Mouse (Mus musculus) heart, embryonic 13.5 days (tissue): Measurements from ENCODE around the gene Nrbp1. TPM values are rescaled to one million over a fixed set of nuclear protein-coding genes. Genes with fewer than 3 reads are reported as not detected.

Experiments used
- ATAC-seq: fragments of 200-750 bp; cut with Nextera tagmentation; 2 replicates; pipeline ENCODE4 v1.8.0; 2017; ENCODE audit warnings: moderate TSS enrichment; ENCODE audit not compliant: insufficient number of reproducible peaks, low FRiP score, low TSS enrichment; ENCODE audit errors: extremely low read depth
- H3K27ac ChIP-seq: fragments of 300-500 bp; sonication (generic); replicated peaks from 2 replicates; pipeline ENCODE4 v1.5.1; 2015; ENCODE audit warnings: moderate library complexity, mild to moderate bottlenecking, inconsistent platforms
- H3K27me3 ChIP-seq: fragments of 300-500 bp; sonication (generic); replicated peaks from 2 replicates; pipeline ENCODE4 v1.6.1; 2015; ENCODE audit warnings: mild to moderate bottlenecking, inconsistent platforms
- H3K36me3 ChIP-seq: fragments of 300-500 bp; sonication (generic); 2 replicates; pipeline ENCODE4 v1.6.1; 2015; ENCODE audit warnings: mild to moderate bottlenecking, inconsistent platforms
- H3K4me1 ChIP-seq: fragments of 300-500 bp; sonication (generic); 2 replicates; pipeline ENCODE4 v1.6.1; 2015; ENCODE audit warnings: inconsistent platforms
- H3K4me2 ChIP-seq: fragments of 300-500 bp; sonication (generic); 2 replicates; pipeline ENCODE4 v1.6.1; 2015; ENCODE audit warnings: inconsistent platforms, mild to moderate bottlenecking, moderate library complexity
- H3K4me3 ChIP-seq: fragments of 300-500 bp; sonication (generic); 2 replicates; pipeline ENCODE4 v1.5.1; 2015; ENCODE audit warnings: moderate library complexity, mild to moderate bottlenecking, inconsistent platforms
- H3K9ac ChIP-seq: fragments of 300-500 bp; sonication (generic); 2 replicates; pipeline ENCODE4 v1.6.1; 2015; ENCODE audit warnings: inconsistent platforms, mild to moderate bottlenecking, moderate library complexity
- H3K9me3 ChIP-seq: fragments of 300-500 bp; sonication (generic); 2 replicates; pipeline ENCODE4 v1.6.1; 2016; ENCODE audit warnings: inconsistent platforms
- WGBS: fragments of 180-500 bp; shearing (Covaris S2); methylation state at CpG from one replicate; pipeline ENCODE4 v1.1.7; 2015; ENCODE audit warnings: mixed read lengths; 5-methylcytosine and 5-hydroxymethylcytosine counted together
- polyA plus RNA-seq: library from polyadenylated mRNA; unstranded; fragments of >200 nt; fragmentation: Nextera tagmentation; extraction: Ambion mirVana; gene quantifications from 2 replicates; pipeline ENCODE4 v1.2.1, GENCODE M21; 2015

Nrbp1 gene
- polyA plus RNA-seq, 1 experiment from 2014 or later, result 124 TPM

- H3K4me1 ChIP-seq, result peaks cover 29% of the 10 kb centered on the region
- WGBS, result 40% methylated on average over 7 of the region's 7 CpGs
- H3K9ac ChIP-seq, result no peak overlapping the region
- H3K4me3 ChIP-seq, result peak overlapping the region; percentile 17; the same call in 1 of the 2 replicates
- no peak for ATAC-seq
- H3K9me3 ChIP-seq, result no peaks in the 10 kb centered on the region
- peak overlapping the region; percentile 90 for H3K4me2 ChIP-seq
- H3K27ac ChIP-seq, result no peak overlapping the region
- 0 out of 2 replicates have a peak, but pooled peaks cover 3% of the 10 kb centered on the region for H3K36me3 ChIP-seq
- H3K27me3 ChIP-seq, result no peaks in the 10 kb centered on the region
These were observed 22.4 kb upstream of the Nrbp1 start for GRCm38 (mm10) chr5:31218294-31218693.

DNA sequence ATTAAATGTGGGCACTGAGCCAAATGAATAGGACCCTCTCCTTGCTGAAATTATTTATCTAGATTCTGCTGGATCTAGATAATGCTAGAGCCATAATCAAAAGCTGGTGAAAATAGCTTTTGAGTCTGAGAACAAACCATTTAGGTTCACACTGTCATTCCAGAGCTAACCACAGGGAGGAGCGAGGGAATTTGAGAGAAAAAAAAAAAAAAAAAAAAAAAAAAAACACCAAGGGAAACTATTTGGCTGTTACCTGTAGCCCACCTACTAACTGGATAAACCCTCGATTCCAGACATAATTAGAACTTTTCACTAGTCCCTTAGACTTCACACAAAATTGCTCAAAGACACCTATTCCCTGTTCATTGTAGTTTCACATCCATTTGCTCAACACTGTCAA lies 21.6 kb upstream of the Nrbp1 start:
- peak overlapping the region; percentile 97 for H3K9ac ChIP-seq
- H3K4me1 ChIP-seq, result peaks cover 29% of the 10 kb centered on the region
- peak overlapping the region; percentile 97 for H3K4me3 ChIP-seq
- peak overlapping the region; percentile 13; the same call in 1 of the 2 replicates for H3K27ac ChIP-seq
- 0 out of 2 replicates have a peak, but pooled peaks cover 3% of the 10 kb centered on the region for H3K36me3 ChIP-seq
- no peaks in the 10 kb centered on the region for H3K27me3 ChIP-seq
- no peaks in the 10 kb centered on the region for H3K9me3 ChIP-seq
- no peak for ATAC-seq
- peak overlapping the region; percentile 90 for H3K4me2 ChIP-seq
- WGBS, result 2% methylated on average over 2 of the region's 2 CpGs

- no peak for ATAC-seq
- peaks cover 29% of the 10 kb centered on the region for H3K4me1 ChIP-seq
- H3K9me3 ChIP-seq, result no peaks in the 10 kb centered on the region
- peak overlapping the region; percentile 97 for H3K4me3 ChIP-seq
- 0 out of 2 replicates have a peak, but pooled peaks cover 3% of the 10 kb centered on the region for H3K36me3 ChIP-seq
- no peaks in the 10 kb centered on the region for H3K27me3 ChIP-seq
- H3K27ac ChIP-seq, result peak overlapping the region; percentile 95
- WGBS, result 1% methylated on average over 11 of the region's 11 CpGs
- H3K9ac ChIP-seq, result peak overlapping the region; percentile 97
- peak overlapping the region; percentile 90 for H3K4me2 ChIP-seq
These were observed 21.2 kb upstream of the Nrbp1 start for GRCm38 (mm10) chr5:31219474-31219873.

GRCm38 (mm10) chr5:31219911-31220447 lies 20.7 kb upstream of the Nrbp1 start:
- H3K9me3 ChIP-seq, result no peaks in the 10 kb centered on the region
- WGBS, result under 1% methylated on average over 40 of the region's 40 CpGs
- H3K27ac ChIP-seq, result peak overlapping the region; percentile 95
- H3K4me1 ChIP-seq, result peaks cover 29% of the 10 kb centered on the region
- peak overlapping the region; percentile 97 for H3K4me3 ChIP-seq
- H3K27me3 ChIP-seq, result no peaks in the 10 kb centered on the region
- peak overlapping the region; percentile 97 for H3K9ac ChIP-seq
- peak; percentile 29 for ATAC-seq
- H3K36me3 ChIP-seq, result 0 out of 2 replicates have a peak, but pooled peaks cover 3% of the 10 kb centered on the region
- peak overlapping the region; percentile 90 for H3K4me2 ChIP-seq

DNA sequence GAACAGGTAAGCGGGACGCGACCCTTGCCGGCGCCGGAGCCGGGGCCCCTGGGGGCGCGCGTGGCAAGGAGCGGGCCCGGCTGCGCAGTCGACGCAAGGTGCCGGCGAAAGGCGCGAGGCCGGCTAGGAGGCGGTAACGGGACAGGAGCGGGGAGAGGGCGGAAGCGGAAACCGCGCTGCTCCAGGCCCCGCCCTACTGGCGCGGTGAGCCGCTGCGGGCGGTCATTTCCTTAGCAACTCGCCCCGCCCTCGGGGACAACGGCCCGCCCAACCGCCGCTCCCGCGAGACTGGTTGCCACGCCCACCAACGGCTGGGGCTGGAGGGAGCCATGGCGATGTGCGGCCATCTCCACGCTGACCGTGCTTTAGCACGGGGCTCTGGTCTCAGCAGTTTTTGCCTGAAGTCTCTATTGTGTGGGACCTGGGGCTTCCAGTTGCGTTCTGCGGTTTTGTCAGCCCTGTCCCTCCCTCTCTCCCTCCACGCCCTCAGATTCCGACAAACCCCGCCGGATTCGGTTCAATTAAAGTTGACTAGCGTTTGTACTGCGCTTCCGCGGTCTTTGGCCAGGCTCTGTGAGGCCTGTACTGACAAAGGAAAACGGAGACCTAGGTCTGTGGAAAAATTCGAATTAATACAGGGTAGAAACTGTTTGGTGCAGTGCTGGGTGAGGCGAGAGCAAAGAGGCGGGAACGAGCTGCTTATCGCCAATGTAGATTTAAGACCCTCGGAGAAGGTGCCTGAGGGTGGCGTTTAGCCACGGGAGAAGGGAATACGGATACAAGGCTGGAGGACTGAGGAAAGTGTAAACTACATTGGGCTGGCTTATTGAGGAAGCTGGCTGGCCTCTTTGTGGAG lies 20.0 kb upstream of the Nrbp1 start, which contains the start of gene Ppm1g:
Gene Ppm1g, minus strand, starts transcription at position 240 of the 856 bp plus-strand sequence.
- Histone ChIP-seq H3K27ac (peak within 1 kb of the TSS; percentile 95), H3K36me3 (0 out of 2 replicates have a peak, but pooled peaks cover 3% of the 10 kb centered on the region), H3K27me3 (no peaks in the 10 kb centered on the region), H3K4me3 (peak within 1 kb of the TSS; percentile 97), H3K9ac (peak within 1 kb of the TSS; percentile 97), H3K9me3 (no peaks in the 10 kb centered on the region), H3K4me1 (peaks cover 29% of the 10 kb centered on the region), H3K4me2 (peak within 1 kb of the TSS; percentile 90)
- WGBS, result under 1% methylated on average over 70 of the region's 70 CpGs
- ATAC-seq, result peak; percentile 93

- Histone ChIP-seq H3K9me3 (no peaks in the 10 kb centered on the region), H3K36me3 (no peaks in the 10 kb centered on the region), H3K27me3 (no peaks in the 10 kb centered on the region), H3K9ac (peak overlapping the region; percentile 87), H3K4me3 (peak overlapping the region; percentile 97), H3K4me1 (peaks cover 29% of the 10 kb centered on the region), H3K4me2 (peak overlapping the region; percentile 90), H3K27ac (peak overlapping the region; percentile 95)
- 16% methylated on average over 11 of the region's 11 CpGs for WGBS
- no peak for ATAC-seq
These were observed 19.2 kb upstream of the Nrbp1 start for GRCm38 (mm10) chr5:31221304-31221945.

GRCm38 (mm10) chr5:31222696-31223095 lies 18.0 kb upstream of the Nrbp1 start:
- Histone ChIP-seq H3K9ac (no peak overlapping the region), H3K4me2 (no peak overlapping the region), H3K9me3 (no peaks in the 10 kb centered on the region), H3K27me3 (no peaks in the 10 kb centered on the region), H3K4me3 (no peak overlapping the region), H3K27ac (no peak overlapping the region), H3K36me3 (no peaks in the 10 kb centered on the region), H3K4me1 (peaks cover 26% of the 10 kb centered on the region)
- 88% methylated on average over 9 of the region's 9 CpGs for WGBS
- no peak for ATAC-seq

DNA sequence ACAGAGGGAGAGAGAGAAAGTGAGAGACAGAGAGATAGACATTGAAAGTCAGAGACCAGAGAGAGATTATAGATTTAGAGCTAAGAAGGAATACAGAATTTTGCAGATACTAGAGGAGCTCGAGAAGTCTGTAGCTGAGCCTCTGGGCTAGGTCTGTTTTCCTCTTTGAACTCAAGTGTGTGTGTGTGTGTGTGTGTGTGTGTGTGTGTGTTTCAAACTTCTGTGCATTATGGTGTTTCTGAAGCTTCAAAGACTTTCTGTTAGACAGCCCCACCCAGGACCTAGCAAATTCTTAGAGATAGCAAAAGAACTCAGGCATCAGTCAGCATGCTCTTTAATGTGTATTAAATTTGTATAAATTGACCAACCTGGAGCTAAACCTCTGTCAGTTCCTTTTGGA lies 14.0 kb upstream of the Nrbp1 start:
- Histone ChIP-seq H3K9ac (no peak overlapping the region), H3K27me3 (no peaks in the 10 kb centered on the region), H3K4me2 (no peak overlapping the region), H3K4me1 (peaks cover 3% of the 10 kb centered on the region), H3K27ac (no peak overlapping the region), H3K9me3 (no peaks in the 10 kb centered on the region), H3K4me3 (no peak overlapping the region), H3K36me3 (no peaks in the 10 kb centered on the region)
- 61% methylated on average over 1 of the region's 1 CpGs for WGBS
- ATAC-seq, result no peak

DNA sequence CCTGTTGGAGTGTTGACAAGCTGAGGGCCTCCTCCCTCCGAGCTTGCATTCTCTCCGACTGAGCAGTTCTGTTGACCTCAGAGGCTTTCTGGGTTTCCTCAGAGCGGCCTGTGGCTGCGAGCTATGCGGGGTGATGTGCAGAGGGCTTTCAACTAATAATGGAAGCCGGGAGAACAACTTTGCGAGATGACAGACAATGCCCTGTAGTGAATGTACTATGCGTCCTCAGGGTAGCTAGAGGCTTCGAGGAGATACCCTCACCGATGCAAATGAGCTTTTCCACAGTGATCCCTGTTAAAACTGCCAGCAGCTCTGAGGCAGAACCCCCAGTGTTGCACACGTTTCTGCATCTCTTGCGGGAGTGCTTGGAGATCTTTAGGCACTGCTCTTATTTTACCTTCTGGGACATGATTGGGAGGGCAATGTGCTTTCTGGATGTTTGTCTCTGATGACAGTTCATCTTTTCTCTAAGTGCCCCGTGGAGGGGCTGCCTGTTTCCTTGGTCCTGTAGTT lies 914 bp downstream of the Nrbp1 start:
- Histone ChIP-seq H3K9ac (peak overlapping the region; percentile 99), H3K4me3 (peak overlapping the region; percentile 96), H3K36me3 (peaks cover 31% of the 10 kb centered on the region), H3K27me3 (no peaks in the 10 kb centered on the region), H3K27ac (peak overlapping the region; percentile 99), H3K4me2 (peak overlapping the region; percentile 81), H3K9me3 (0 out of 2 replicates have a peak, but pooled peaks cover 2% of the 10 kb centered on the region), H3K4me1 (peaks cover 14% of the 10 kb centered on the region)
- no peak for ATAC-seq
- under 1% methylated on average over 13 of the region's 13 CpGs for WGBS

- Histone ChIP-seq H3K4me1 (peaks cover 14% of the 10 kb centered on the region), H3K36me3 (peaks cover 37% of the 10 kb centered on the region), H3K27me3 (no peaks in the 10 kb centered on the region), H3K4me3 (peak overlapping the region; percentile 96), H3K4me2 (peak overlapping the region; percentile 81), H3K9ac (peak overlapping the region; percentile 99), H3K27ac (peak overlapping the region; percentile 99), H3K9me3 (no peaks in the 10 kb centered on the region)
- 22% methylated on average over 10 of the region's 10 CpGs for WGBS
- no peak for ATAC-seq
These were observed 1.5 kb downstream of the Nrbp1 start for GRCm38 (mm10) chr5:31242191-31242590.

- Histone ChIP-seq H3K36me3 (peaks cover 98% of the 10 kb centered on the region), H3K4me3 (no peak overlapping the region), H3K27ac (no peak overlapping the region), H3K4me1 (peaks cover 48% of the 10 kb centered on the region), H3K4me2 (0 out of 2 replicates have a peak overlapping the region, but pooled peaks have one; percentile 68), H3K9ac (peak overlapping the region; percentile 69), H3K9me3 (no peaks in the 10 kb centered on the region), H3K27me3 (no peaks in the 10 kb centered on the region)
- 55% methylated on average over 4 of the region's 4 CpGs for WGBS
- no peak for ATAC-seq
These were observed 10.1 kb downstream of the Nrbp1 start for GRCm38 (mm10) chr5:31250716-31251115.
